Mouse (Mus musculus) MEL (cell line): ENCODE measurements around the gene Ppm1g. TPM values are rescaled to one million over a fixed set of nuclear protein-coding genes. Genes with fewer than 3 reads are reported as not detected.

Experiments
- DNase-seq: peaks from one replicate; pipeline ENCODE4 v3.0.0; 2011; ENCODE audit warnings: low read depth, low spot score
- H3K27ac ChIP-seq: 2 replicates; pipeline ENCODE4 v1.5.1; 2012; ENCODE audit warnings: low read depth, mild to moderate bottlenecking, control low read depth, low read length, moderate library complexity; ENCODE audit not compliant: control insufficient read depth
- H3K27me3 ChIP-seq, 2 experiments: fragments of 150-350 bp in 1 of 2; sonication (generic) in 1 of 2; 2 replicates each; pipeline ENCODE4 v1.6.1; 2012; ENCODE audit warnings: low read length in 2 of 2, mild to moderate bottlenecking in 2 of 2, improper control_type of control experiment in 1 of 2, moderate library complexity in 1 of 2; ENCODE audit not compliant: insufficient read depth in 2 of 2, control insufficient read depth in 1 of 2
- H3K36me3 ChIP-seq, 2 experiments: 2 replicates each; pipeline ENCODE4 v1.6.1; 2012 to 2014; ENCODE audit warnings: low read length in 2 of 2, improper control_type of control experiment in 1 of 2, inconsistent platforms in 1 of 2, mild to moderate bottlenecking in 1 of 2; ENCODE audit not compliant: insufficient read depth in 2 of 2, control insufficient read depth in 1 of 2
- H3K4me1 ChIP-seq, 2 experiments: fragments of 150-350 bp in 1 of 2; sonication (generic) in 1 of 2; 2 replicates each; pipeline ENCODE4 v1.6.1; 2012; ENCODE audit warnings: low read length in 2 of 2, improper control_type of control experiment in 1 of 2, mild to moderate bottlenecking in 1 of 2; ENCODE audit not compliant: insufficient read depth in 2 of 2, control insufficient read depth in 1 of 2
- H3K4me3 ChIP-seq, 2 experiments: fragments of 150-350 bp in 1 of 2; sonication (generic) in 1 of 2; 2 replicates each; pipeline ENCODE4 v1.5.1; 2012; ENCODE audit warnings: low read depth in 2 of 2, low read length in 2 of 2, mild to moderate bottlenecking in 2 of 2, moderate library complexity in 2 of 2, control low read depth in 1 of 2, improper control_type of control experiment in 1 of 2; ENCODE audit not compliant: control insufficient read depth in 1 of 2, insufficient read depth in 1 of 2
- H3K79me2 ChIP-seq: 2 replicates; pipeline ENCODE4 v1.6.1; 2012; ENCODE audit warnings: mild to moderate bottlenecking, low read length, moderate library complexity; ENCODE audit not compliant: control insufficient read depth, poor library complexity, insufficient read depth
- H3K9ac ChIP-seq: 2 replicates; pipeline ENCODE4 v1.6.1; 2012; ENCODE audit warnings: low read depth, mild to moderate bottlenecking, control low read depth, low read length, moderate library complexity; ENCODE audit not compliant: control insufficient read depth, poor library complexity, severe bottlenecking
- H3K9me3 ChIP-seq: fragments of 150-350 bp; sonication (generic); replicated peaks from 2 replicates; pipeline ENCODE4 v1.6.1; 2012; ENCODE audit warnings: mild to moderate bottlenecking, low read length, improper control_type of control experiment, moderate library complexity; ENCODE audit not compliant: insufficient read depth
- CHD1 ChIP-seq: IDR thresholded peaks from 2 replicates; pipeline ENCODE4 v1.6.1; 2012; ENCODE audit warnings: low read depth, mild to moderate bottlenecking, inconsistent platforms, low read length, improper control_type of control experiment
- CTCF ChIP-seq, 3 experiments: IDR thresholded peaks in 2 of 3; conservative IDR thresholded peaks in 1 of 3; 2 replicates each; pipeline ENCODE4 v1.5.1; 2011 to 2012; ENCODE audit warnings: low read length in 3 of 3, low read depth in 2 of 3, mild to moderate bottlenecking in 2 of 3, improper control_type of control experiment in 1 of 3, inconsistent platforms in 1 of 3, mixed read lengths in 1 of 3, moderate library complexity in 1 of 3; ENCODE audit not compliant: control insufficient read depth in 1 of 3, insufficient read depth in 1 of 3, poor library complexity in 1 of 3, severe bottlenecking in 1 of 3
- E2F4 ChIP-seq: IDR thresholded peaks from 2 replicates; pipeline ENCODE4 v1.6.1; 2011; ENCODE audit warnings: low read depth, low read length, improper control_type of control experiment, borderline replicate concordance
- ETS1 ChIP-seq: IDR thresholded peaks from 2 replicates; pipeline ENCODE4 v1.6.1; 2012; ENCODE audit warnings: low read depth, mild to moderate bottlenecking, inconsistent platforms, low read length, improper control_type of control experiment, moderate library complexity
- GABPA ChIP-seq: IDR thresholded peaks from 2 replicates; pipeline ENCODE4 v1.6.1; 2012; ENCODE audit warnings: low read depth, mild to moderate bottlenecking, inconsistent platforms, low read length, improper control_type of control experiment, moderate library complexity
- GATA1 ChIP-seq: IDR thresholded peaks from 2 replicates; pipeline ENCODE4 v1.6.1; 2011; ENCODE audit warnings: low read depth, low read length, improper control_type of control experiment
- HCFC1 ChIP-seq: IDR thresholded peaks from 2 replicates; pipeline ENCODE4 v1.6.1; 2012; ENCODE audit warnings: low read depth, mild to moderate bottlenecking, inconsistent platforms, low read length, improper control_type of control experiment, moderate library complexity
- JUND ChIP-seq: IDR thresholded peaks from 2 replicates; pipeline ENCODE4 v1.6.1; 2011; ENCODE audit warnings: low read depth, mild to moderate bottlenecking, improper control_type of control experiment, low read length
- MAFK ChIP-seq: IDR thresholded peaks from 2 replicates; pipeline ENCODE4 v1.6.1; 2011; ENCODE audit warnings: low read depth, mild to moderate bottlenecking, low read length, improper control_type of control experiment, borderline replicate concordance
- MAX ChIP-seq: IDR thresholded peaks from 2 replicates; pipeline ENCODE4 v1.6.1; 2011; ENCODE audit warnings: low read length, improper control_type of control experiment
- MXI1 ChIP-seq: IDR thresholded peaks from 2 replicates; pipeline ENCODE4 v1.6.1; 2011; ENCODE audit warnings: mild to moderate bottlenecking, low read depth, low read length, improper control_type of control experiment
- MYB ChIP-seq: IDR thresholded peaks from 2 replicates; pipeline ENCODE4 v1.6.1; 2011; ENCODE audit warnings: mild to moderate bottlenecking, low read depth, low read length, improper control_type of control experiment
- MYC ChIP-seq: IDR thresholded peaks from 2 replicates; pipeline ENCODE4 v1.6.1; 2011; ENCODE audit warnings: low read depth, mild to moderate bottlenecking, low read length, improper control_type of control experiment, moderate library complexity
- NRF1 ChIP-seq: IDR thresholded peaks from 2 replicates; pipeline ENCODE4 v1.6.1; 2014; ENCODE audit warnings: low read depth, mild to moderate bottlenecking, inconsistent platforms, low read length, improper control_type of control experiment, moderate library complexity; ENCODE audit not compliant: poor library complexity, insufficient read depth, severe bottlenecking
- POLR2A ChIP-seq, 2 experiments: IDR thresholded peaks; 2 replicates each; pipeline ENCODE4 v1.6.1; 2011 to 2012; ENCODE audit warnings: low read length in 2 of 2, mild to moderate bottlenecking in 2 of 2, control low read depth in 1 of 2, improper control_type of control experiment in 1 of 2, low read depth in 1 of 2, moderate library complexity in 1 of 2; ENCODE audit not compliant: control insufficient read depth in 1 of 2, insufficient read depth in 1 of 2, poor library complexity in 1 of 2
- POLR2AphosphoS2 ChIP-seq: IDR thresholded peaks from 2 replicates; pipeline ENCODE4 v1.6.1; 2011; ENCODE audit warnings: low read length, improper control_type of control experiment
- POLR2AphosphoS5 ChIP-seq: IDR thresholded peaks from 2 replicates; pipeline ENCODE4 v1.6.1; 2012; ENCODE audit warnings: low read depth, borderline replicate concordance, mild to moderate bottlenecking, inconsistent platforms, low read length, moderate library complexity, mixed read lengths
- RAD21 ChIP-seq: IDR thresholded peaks from 2 replicates; pipeline ENCODE4 v1.6.1; 2011; ENCODE audit warnings: mild to moderate bottlenecking, low read depth, low read length, improper control_type of control experiment
- SIN3A ChIP-seq: IDR thresholded peaks from 2 replicates; pipeline ENCODE4 v1.6.1; 2012; ENCODE audit warnings: low read length, improper control_type of control experiment, inconsistent platforms
- UBTF ChIP-seq: IDR thresholded peaks from 2 replicates; pipeline ENCODE4 v1.6.1; 2012; ENCODE audit warnings: low read depth, mild to moderate bottlenecking, inconsistent platforms, low read length, improper control_type of control experiment, moderate library complexity, borderline replicate concordance; ENCODE audit not compliant: insufficient read depth
- USF1 ChIP-seq: IDR thresholded peaks from 2 replicates; pipeline ENCODE4 v1.6.1; 2014; ENCODE audit warnings: low read depth, mild to moderate bottlenecking, inconsistent platforms, low read length, improper control_type of control experiment, moderate library complexity
- ZMIZ1 ChIP-seq: IDR thresholded peaks from 2 replicates; pipeline ENCODE4 v1.6.1; 2012; ENCODE audit warnings: low read depth, mild to moderate bottlenecking, inconsistent platforms, low read length, improper control_type of control experiment, moderate library complexity
- ZNF384 ChIP-seq: IDR thresholded peaks from 2 replicates; pipeline ENCODE4 v1.6.1; 2012; ENCODE audit warnings: low read depth, mild to moderate bottlenecking, inconsistent platforms, low read length, improper control_type of control experiment
- polyA plus RNA-seq, 2 experiments: library from polyadenylated mRNA; stranded (reverse) in 1 of 2; unstranded in 1 of 2; fragments of >175 nt in 1 of 2; fragments of >200 nt in 1 of 2; gene quantifications; 2 replicates each; pipeline versions ENCODE4 v1.2.1 to v1.2.4; 2012; ENCODE audit warnings: low replicate concordance in 2 of 2, low read depth in 1 of 2; ENCODE audit not compliant: insufficient read length in 2 of 2, insufficient read depth in 1 of 2, missing spikeins in 1 of 2
- total RNA-seq: library from RNA; depleted of rRNA; stranded (reverse); fragments of 300-350 nt; gene quantifications from 2 replicates; pipeline ENCODE4 v1.2.3, GENCODE M21; 2012

The Ppm1g gene
- total and polyA plus RNA-seq, 3 experiments: 169 to 639 (median 408) TPM

DNA sequence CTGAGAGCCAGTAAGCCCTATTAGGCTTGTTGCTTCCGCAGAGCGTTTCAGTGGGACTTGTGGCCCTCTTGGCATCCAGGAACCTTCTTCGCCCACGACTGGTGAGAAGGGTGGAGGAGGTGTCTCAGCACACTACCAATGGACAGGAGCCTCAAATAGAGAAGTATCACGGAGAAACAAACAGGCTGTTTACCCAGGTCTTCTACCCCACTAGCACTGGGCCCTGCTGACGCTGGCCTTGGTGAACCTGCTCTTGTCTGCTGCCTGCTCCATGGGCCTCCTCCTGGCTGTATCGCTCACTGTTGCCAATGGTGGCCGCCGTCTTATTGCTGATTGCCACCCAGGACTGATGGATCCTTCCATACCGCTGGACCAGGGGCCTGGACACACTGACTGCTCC is 31.7 kb upstream of the Ppm1g start:
- TF ChIP-seq UBTF (no peak), CTCF (IDR thresholded peaks at IDR 0.05 in 2 of 3, conservative IDR thresholded peaks at IDR 0.05 in 1 of 3; ENCODE audit: control insufficient read depth in 1 of 3, insufficient read depth in 1 of 3, low read depth in 2 of 3, low read length in 3 of 3, poor library complexity in 1 of 3, severe bottlenecking in 1 of 3) (no peak), ZNF384 (no peak), MAFK (no peak), HCFC1 (no peak), NRF1 (no peak), E2F4 (no peak), POLR2A (IDR thresholded peaks at IDR 0.05; ENCODE audit: control insufficient read depth in 1 of 2, insufficient read depth in 1 of 2, low read depth in 1 of 2, low read length in 2 of 2, poor library complexity in 1 of 2) (no peak), USF1 (no peak), ZMIZ1 (no peak), MAX (no peak), JUND (no peak), GATA1 (no peak), MXI1 (no peak), RAD21 (no peak), ETS1 (no peak), SIN3A (no peak), POLR2AphosphoS5 (no peak)
- Histone ChIP-seq H3K36me3 (peaks cover 0 to 15% of the 10 kb centered on the region in 2 experiments; a peak in 2 of 4 replicates), H3K27me3 (no peaks in the 10 kb centered on the region), H3K9ac (no peak overlapping the region), H3K79me2 (no peaks in the 10 kb centered on the region), H3K4me1 (no peaks in the 10 kb centered on the region), H3K27ac (no peak overlapping the region), H3K9me3 (no peaks in the 10 kb centered on the region), H3K4me3 (no peak overlapping the region)
- DNase-seq: no peak

DNA sequence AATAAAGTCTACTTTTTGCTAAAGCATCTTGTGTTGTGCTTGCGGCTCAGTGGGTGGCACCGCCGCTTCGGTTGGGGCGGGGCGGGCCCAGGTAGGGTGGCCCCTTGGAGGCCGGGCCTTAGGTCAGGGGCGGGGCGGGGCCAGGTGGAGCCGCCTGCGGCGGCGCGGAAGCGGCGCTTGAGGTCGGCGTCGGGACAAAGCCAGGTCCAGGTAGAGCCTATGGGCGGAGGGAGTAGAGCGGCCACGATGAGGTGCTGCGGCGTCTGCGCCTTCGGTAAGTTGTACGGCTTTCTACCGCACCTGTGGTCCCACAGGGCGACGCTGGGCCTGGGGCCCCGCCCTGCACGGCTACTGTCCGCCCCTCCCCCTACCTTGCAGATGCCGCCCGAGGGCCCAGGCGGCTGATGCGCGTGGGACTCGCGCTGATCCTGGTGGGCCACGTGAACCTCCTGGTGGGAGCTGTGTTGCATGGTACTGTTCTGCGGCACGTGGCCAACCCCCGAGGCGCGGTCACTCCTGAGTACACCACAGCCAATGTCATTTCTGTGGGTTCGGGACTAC is 31.1 kb upstream of the Ppm1g start, which contains the start of gene Krtcap3:
Krtcap3 (plus strand) TSS at position 151 of the 561 bp plus-strand sequence.
- TF ChIP-seq GABPA (no peak), UBTF (no peak), MYB (no peak), POLR2AphosphoS2 (no peak; the same call in 1 of the 2 replicates), CHD1 (no peak), MYC (no peak), GATA1 (no peak), ETS1 (no peak)
- no peak for DNase-seq
- Histone ChIP-seq H3K9ac (no peak within 1 kb of the TSS), H3K9me3 (no peaks in the 10 kb centered on the region), H3K4me1 (no peaks in the 10 kb centered on the region), H3K79me2 (no peaks in the 10 kb centered on the region), H3K4me3 (no peak within 1 kb of the TSS), H3K27me3 (no peaks in the 10 kb centered on the region), H3K27ac (no peak within 1 kb of the TSS), H3K36me3 (peaks cover 0 to 15% of the 10 kb centered on the region in 2 experiments; a peak in 2 of 4 replicates)
